Mouse (Mus musculus): Measurements from ENCODE around the gene Ext2.

GRCm38 (mm10) chr2:93791516-93792499, 30.6 kb downstream of the Ext2 start:
- TF ChIP-seq MAX (IDR thresholded peaks at IDR 0.05; ENCODE audit: low read depth) (no peak), POLR2A (IDR thresholded peaks at IDR 0.05; ENCODE audit: insufficient read length, low read depth) (no peak), SRF (IDR thresholded peaks at IDR 0.05; ENCODE audit: control insufficient read depth, insufficient read length, low read depth) (no peak), POLR2AphosphoS2 (IDR thresholded peaks at IDR 0.05; ENCODE audit: insufficient read length, low read depth) (no peak)

All from myocyte (in vitro differentiated cells).